Mouse (Mus musculus): ENCODE results near the gene Agpat4.
A peak's percentile ranks its signal among the peaks of the same experiment; 100 is the strongest.

Gene Agpat4

DNA sequence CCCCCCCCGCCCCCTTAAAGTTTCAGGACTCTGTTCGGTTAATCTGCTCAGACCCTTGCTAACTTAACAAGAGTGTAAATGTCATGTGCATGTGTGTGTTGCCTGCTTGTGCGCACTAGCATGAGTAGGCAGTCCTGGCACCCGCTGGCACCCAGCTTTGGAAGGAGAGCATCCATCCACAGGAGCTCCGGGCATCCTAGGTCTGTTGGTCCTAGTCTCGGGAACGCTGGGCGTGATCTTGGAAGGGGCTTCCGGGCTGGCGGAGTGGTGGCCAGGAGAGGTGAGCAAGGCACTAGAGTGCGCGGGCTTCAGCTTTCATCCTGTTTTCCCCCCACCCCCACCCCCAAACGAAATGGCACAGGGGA lies at the start of gene Agpat4:
TSS of gene Agpat4 (plus strand) at position 144 of the 365 bp plus-strand sequence.
- DNase-seq (ENCODE audit: low spot score in 2 of 2): peak; percentile 17 to 33

DNA sequence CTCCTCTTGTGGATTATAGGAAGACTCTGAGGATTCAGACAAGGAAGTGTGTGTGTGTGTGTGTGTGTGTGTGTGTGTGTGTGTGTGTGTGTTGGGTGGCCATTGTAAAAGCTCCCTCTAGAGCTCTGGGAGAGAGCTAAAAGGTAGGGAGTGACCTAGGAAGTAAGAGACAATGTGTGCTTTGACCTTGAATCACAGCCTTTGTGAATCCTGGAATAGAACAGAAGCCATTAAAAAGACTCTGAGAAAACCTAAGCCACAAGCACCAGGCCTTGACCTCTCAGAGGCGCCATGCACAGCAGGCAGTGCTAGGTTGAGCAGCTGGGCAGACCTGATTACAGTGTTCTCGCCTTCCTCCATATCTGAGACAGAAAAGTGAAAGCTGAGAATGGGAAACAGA lies 41.7 kb upstream of the Agpat4 start:
- DNase-seq (ENCODE audit: low spot score in 2 of 2): no peak

DNA sequence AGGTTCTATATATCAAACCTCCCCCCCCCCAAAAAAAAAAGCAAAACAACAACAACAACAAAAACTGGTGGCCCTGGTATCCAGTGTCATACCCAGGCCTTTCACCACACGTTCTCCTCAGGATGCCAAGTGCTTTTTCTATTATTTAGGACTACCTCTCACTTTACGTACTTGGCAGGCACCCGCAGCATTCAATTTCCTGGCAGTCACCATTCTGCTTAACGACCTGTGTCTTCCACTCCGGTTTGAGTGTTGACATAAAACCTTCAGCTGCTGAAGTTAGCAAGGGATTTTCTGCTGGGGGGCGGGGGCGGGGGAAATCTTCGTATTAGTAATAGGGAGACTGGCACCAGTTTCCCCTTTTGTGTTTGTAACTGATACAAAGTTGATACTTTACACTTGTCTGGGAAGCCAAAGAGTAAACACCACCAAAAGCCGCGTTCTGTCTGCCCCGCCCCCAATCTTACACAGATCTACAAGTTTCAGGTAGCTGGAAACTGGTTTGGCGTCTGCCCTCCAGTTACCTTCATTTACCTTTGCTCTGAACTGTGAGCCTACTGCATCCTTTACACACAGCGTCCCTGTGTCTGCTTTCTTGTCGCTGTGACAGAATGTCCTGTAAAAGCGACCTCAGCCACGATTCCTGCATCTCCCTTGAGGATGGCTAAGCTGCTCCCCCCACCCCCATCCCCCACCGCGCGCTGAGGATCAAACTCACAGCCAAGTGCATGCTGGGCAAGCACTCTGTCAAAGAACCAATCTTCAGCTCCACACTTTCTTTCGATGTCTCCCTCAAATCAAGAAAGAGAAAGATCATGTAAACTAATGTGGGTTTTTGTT lies 37.6 kb upstream of the Agpat4 start:
- no peak for DNase-seq (ENCODE audit: low spot score in 2 of 2)

GRCm38 (mm10) chr17:12082201-12082600 lies 36.3 kb upstream of the Agpat4 start:
- no peak for DNase-seq (ENCODE audit: low spot score in 2 of 2)

- DNase-seq (ENCODE audit: low spot score in 2 of 2): no peak
Measured at GRCm38 (mm10) chr17:12090261-12090927, 28.1 kb upstream of the Agpat4 start.

- no peak for DNase-seq (ENCODE audit: low spot score in 2 of 2)
Measured at GRCm38 (mm10) chr17:12092901-12093564, 25.5 kb upstream of the Agpat4 start.

DNA sequence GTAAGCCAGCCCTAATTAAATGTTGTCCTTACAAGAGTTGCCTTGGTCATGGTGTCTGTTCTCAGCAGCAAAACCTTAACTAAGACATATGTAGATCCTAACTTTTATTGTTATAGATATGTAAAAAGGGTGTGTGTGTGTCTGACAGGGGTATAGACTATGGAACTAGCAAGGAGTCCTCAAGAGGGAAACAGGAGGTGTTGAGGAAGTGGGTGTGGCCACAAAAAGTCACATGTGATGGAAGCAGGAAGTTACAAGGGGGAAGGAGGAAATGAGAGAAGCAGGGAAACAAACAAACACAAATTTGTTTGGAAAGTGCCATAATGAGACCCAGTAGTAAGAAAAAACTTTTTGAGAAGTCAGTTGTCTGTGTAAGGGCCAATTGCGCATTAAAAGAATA lies 24.5 kb upstream of the Agpat4 start:
- no peak for DNase-seq (ENCODE audit: low spot score in 2 of 2)

- no peak for DNase-seq (ENCODE audit: low spot score in 2 of 2)
Measured at GRCm38 (mm10) chr17:12094827-12095590, 23.5 kb upstream of the Agpat4 start.

DNA sequence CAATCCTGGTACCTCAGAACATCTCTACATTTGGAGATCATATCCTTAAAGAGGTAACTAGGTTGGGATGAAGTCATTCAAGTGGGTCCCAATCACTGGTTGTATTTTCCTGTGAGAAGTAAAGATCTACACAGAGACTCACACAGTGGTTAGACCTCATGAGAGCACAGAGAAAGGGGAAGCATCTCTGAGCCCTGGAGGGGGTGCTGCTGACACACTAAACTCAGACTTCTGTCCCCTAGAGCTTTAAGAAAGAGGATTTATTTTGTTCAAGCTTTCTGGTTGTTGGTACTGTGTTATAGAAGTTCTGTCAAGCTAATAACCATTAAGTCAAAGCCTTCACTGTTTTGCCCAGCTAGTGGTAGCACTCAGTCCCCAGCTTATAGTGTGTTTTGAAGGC lies 19.1 kb upstream of the Agpat4 start:
- DNase-seq (ENCODE audit: low spot score in 2 of 2): no peak

DNA sequence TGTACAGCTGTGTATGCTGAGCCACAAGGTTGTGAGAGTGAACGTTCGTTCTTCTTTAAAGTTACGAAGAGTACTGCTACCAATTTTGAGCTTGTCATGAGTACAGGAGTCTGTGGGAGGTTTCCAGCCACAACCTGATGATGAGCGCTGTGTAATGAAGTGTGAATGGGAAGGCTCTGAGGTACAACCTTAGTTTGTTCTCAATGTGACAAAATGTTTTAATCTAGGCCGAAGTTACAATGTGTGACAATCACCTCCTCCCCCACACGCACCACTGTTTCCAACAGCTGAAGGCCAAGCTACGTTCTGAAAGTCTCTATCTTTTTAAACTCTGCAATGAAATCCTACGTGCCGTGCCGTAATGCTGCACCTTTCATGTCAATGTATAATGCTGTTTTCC lies 16.2 kb upstream of the Agpat4 start:
- no peak for DNase-seq (ENCODE audit: low spot score in 2 of 2)

- DNase-seq (ENCODE audit: low spot score in 2 of 2): peak; percentile 22 to 33
Measured at GRCm38 (mm10) chr17:12103781-12104180, 14.7 kb upstream of the Agpat4 start.

- DNase-seq (ENCODE audit: low spot score in 2 of 2): no peak
Measured at GRCm38 (mm10) chr17:12104245-12104644, 14.3 kb upstream of the Agpat4 start.

DNA sequence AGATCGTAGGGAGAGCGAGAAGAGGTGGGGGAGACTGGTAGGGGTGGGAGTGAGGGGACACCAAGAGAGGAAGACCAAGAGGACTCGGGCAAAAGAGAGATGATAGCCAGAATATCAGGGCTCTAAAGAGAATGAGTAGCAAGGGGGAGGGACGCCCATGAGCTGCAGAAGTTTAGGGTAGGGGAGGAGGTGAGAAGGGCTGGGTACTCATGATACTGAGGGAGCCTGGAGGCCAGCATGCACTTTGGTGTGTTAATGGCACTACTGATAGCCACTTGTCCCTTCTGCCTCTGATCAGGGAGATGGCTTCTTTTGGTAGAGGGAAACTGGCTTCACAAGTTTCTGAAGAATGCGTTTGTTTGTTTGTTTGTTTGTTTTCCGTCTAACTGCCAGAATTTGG lies 13.8 kb upstream of the Agpat4 start:
- DNase-seq (ENCODE audit: low spot score in 2 of 2): no peak

- no peak for DNase-seq (ENCODE audit: low spot score in 2 of 2)
Measured at GRCm38 (mm10) chr17:12106255-12106654, 12.2 kb upstream of the Agpat4 start.

DNA sequence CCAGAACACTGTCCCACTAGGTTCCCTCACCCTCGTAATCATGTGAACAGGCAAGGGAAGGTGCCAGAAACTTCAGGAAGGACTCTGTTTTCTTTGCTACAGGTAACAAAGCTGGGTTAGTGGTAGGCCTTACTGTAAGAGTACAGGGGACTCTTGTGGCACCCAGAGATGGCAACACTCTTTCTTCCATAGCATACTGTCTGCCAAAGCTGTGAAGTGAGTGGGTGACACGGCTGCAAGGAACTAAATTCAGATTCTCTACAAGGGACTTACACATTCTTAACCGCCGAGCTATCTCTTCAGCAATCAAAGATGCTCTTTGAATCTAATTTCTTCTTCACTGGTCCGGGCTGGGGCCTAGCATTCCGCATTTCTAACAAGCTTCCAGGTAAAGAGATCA lies 4.9 kb upstream of the Agpat4 start:
- no peak for DNase-seq (ENCODE audit: low spot score in 2 of 2)

GRCm38 (mm10) chr17:12115086-12115485 lies 3.4 kb upstream of the Agpat4 start:
- no peak for DNase-seq (ENCODE audit: low spot score in 2 of 2)

GRCm38 (mm10) chr17:12118131-12118530 lies 373 bp upstream of the Agpat4 start:
- DNase-seq (ENCODE audit: low spot score in 2 of 2): no peak

- DNase-seq (ENCODE audit: low spot score in 2 of 2): peak; percentile 55 to 64
Measured at GRCm38 (mm10) chr17:12118926-12119641, 580 bp downstream of the Agpat4 start.

DNA sequence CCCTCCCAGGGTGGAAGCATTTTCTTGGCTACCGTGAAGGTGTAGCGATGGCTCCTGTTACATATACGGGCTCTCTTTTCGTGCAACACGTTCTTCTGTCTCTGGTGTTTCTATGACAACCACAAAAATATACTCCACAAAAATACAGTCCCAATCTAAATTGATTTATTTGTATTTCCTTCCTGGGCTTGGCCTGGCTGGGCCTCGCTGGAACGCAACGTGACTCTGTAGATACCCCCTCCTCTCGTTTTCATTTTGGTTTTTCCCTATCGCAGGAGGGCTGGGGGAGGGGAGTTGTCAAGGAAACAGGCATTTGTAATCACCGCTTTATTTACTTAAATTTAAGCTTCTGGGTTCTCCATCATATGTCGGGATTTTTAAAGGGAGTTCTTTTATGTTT lies 1.2 kb downstream of the Agpat4 start:
- no peak for DNase-seq (ENCODE audit: low spot score in 2 of 2)

GRCm38 (mm10) chr17:12120268-12120667 lies 1.8 kb downstream of the Agpat4 start:
- no peak for DNase-seq (ENCODE audit: low spot score in 2 of 2)

- DNase-seq (ENCODE audit: low spot score in 2 of 2): no peak
Measured at GRCm38 (mm10) chr17:12121226-12121794, 2.8 kb downstream of the Agpat4 start.

Measured in spleen, postnatal 14 days (tissue).